Mouse (Mus musculus) lung, adult 2 months (tissue): ENCODE measurements around the gene Enoph1. TPM values are rescaled to one million over a fixed set of nuclear protein-coding genes. Genes with fewer than 3 reads are reported as not detected.
A peak's percentile ranks its signal among the peaks of the same experiment; 100 is the strongest.

Source experiments
- DNase-seq: peaks from one replicate; pipeline ENCODE4 v3.0.0; 2022
- H3K4me1 ChIP-seq: fragments of 200-500 bp; 2 replicates; pipeline ENCODE4 v1.6.1; 2011; ENCODE audit warnings: low read length; ENCODE audit not compliant: control insufficient read depth, insufficient read depth
- H3K4me3 ChIP-seq: fragments of 200-500 bp; replicated peaks from 2 replicates; pipeline ENCODE3; 2011; ENCODE audit warnings: low read depth, mild to moderate bottlenecking, control low read depth, low read length; ENCODE audit errors: extremely low read depth
- CTCF ChIP-seq: fragments of 200-500 bp; IDR thresholded peaks from 2 replicates; pipeline ENCODE4 v1.5.1; 2011; ENCODE audit warnings: mild to moderate bottlenecking, low read length, control low read depth; ENCODE audit not compliant: insufficient read depth
- POLR2A ChIP-seq: fragments of 200-500 bp; IDR thresholded peaks from 2 replicates; pipeline ENCODE4 v1.6.1; 2011; ENCODE audit warnings: low read depth, mild to moderate bottlenecking, control low read depth, low read length, borderline replicate concordance; ENCODE audit errors: extremely low read depth
- WGBS: fragments of 180-500 bp; shearing (Covaris S2); methylation state at CpG from one replicate; pipeline ENCODE4 v1.1.7; 2018; 5-methylcytosine and 5-hydroxymethylcytosine counted together
- polyA plus RNA-seq: library from polyadenylated mRNA; depleted of rRNA; stranded (reverse); fragments of >200 nt; gene quantifications from 2 replicates; pipeline ENCODE4 v1.2.3, GENCODE M21; 2012

Enoph1 gene
- polyA plus RNA-seq, 1 experiment, result 33.1 TPM

DNA sequence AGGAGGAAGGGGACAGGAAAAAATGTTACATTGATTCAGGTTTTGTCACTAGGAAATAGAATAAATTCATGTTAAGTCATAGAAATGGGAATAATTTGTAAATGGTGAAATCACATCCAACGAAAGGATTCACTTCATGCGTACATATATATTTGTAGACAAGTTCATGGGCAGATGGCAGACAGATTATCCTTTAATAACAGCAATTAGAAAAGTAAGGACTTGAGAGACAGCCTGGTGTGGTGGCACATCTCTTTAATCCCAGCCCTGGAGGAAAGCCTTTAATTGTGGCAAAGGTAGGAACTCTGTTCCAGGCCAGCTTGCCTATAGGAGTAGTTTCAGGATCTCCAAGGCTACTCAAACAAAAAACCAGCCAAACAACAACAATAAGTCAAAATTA, 29.7 kb downstream of the Enoph1 start:
- DNase-seq, result no peak
- Histone ChIP-seq H3K4me3 (no peak overlapping the region), H3K4me1 (no peaks in the 10 kb centered on the region)
- 93% methylated on average over 2 of the region's 2 CpGs for WGBS
- no peak for TF ChIP-seq POLR2A
- no peak for TF ChIP-seq CTCF

DNA sequence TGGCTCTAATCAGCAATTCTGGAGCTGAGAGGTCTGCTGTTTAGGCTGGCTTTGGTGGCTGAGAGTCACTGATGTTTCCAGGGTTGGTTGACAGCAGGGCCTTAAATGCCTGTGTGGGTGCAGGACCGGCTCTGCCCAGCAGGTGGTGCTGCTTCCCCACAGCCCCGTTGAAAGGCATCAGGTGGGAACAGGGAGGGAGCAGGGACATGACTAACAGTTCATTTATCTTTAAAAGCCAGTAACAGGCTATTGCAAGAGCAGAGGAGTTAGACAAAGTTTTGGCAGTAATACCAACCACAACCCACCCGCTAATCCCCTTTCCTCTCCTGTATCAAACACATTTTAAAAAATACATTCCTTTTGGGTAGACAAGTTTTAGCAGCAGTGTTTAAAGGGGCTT, 30.5 kb downstream of the Enoph1 start:
- TF ChIP-seq CTCF (peak; percentile 97), POLR2A (no peak)
- 22% methylated on average over 3 of the region's 3 CpGs for WGBS

DNA sequence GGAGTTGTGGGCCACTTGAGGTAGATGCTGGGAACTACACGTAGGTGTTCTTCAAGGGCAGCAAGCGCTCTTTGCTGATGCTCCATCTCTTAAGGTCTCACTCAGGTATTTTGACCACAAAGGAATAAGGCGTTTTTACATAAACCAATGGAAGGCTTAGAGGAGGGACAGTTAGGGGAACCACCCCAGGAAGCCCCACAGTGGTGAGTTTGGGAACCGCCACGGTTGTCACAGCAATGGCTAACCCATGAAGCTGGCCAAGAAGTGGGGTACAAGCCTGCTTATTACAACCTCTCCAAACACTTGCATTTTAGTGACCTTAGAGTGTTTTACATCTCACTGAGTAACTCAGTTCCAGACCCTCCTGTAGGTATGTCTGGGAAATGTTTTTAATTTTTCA, 31.8 kb downstream of the Enoph1 start:
- no peak for TF ChIP-seq POLR2A
- no peak for TF ChIP-seq CTCF
- DNase-seq, result no peak
- 88% methylated on average over 5 of the region's 5 CpGs for WGBS
- Histone ChIP-seq H3K4me3 (no peak overlapping the region), H3K4me1 (no peaks in the 10 kb centered on the region)

More for the DNA sequence above, 30.5 kb downstream of the Enoph1 start:
- Histone ChIP-seq H3K4me3 (no peak overlapping the region), H3K4me1 (no peaks in the 10 kb centered on the region)
- peak; percentile 85 for DNase-seq

DNA sequence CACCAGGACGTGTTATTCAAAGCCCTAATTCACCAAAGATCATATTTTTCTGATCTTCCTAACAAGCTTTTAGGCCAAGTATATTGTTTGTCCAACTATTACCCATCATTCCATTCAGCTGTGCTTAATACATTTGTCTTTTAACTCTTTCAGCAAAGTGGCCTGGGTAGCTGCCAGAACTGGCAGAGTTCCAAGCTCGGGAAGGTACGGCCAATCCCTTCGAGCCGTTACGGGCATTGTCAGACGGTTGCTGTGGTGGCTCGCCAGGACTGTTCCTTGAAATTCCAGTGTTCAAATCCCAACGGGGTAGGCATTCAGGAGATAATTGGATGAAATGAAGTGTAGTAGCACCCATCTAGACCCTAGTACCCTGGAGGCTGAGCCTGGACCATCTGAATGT, 32.8 kb downstream of the Enoph1 start:
- Histone ChIP-seq H3K4me3 (no peak overlapping the region), H3K4me1 (no peaks in the 10 kb centered on the region)
- 76% methylated on average over 9 of the region's 9 CpGs for WGBS
- DNase-seq, result no peak
- TF ChIP-seq CTCF, result no peak
- TF ChIP-seq POLR2A, result no peak

DNA sequence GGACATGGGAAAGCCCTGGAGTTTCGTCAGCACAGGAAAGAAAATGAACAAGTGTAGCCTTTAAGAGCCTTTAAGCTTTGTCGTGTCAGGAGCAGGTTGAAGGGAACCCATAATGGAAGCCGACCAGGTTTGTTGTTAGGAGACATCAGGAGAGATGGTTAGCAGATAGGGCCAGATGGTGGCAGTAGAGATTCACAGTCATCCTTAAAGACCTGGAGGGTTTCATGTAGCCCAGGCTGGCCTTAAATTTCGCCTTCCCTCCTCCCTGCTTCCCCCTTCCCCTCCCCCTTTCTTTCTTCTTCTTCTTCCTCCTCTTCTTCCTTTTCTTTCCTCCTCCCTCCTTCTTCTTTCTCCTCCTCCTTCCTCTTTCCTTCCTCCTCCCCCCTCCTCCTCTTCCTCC, 34.8 kb downstream of the Enoph1 start:
- no peak overlapping the region for H3K4me3 ChIP-seq
- TF ChIP-seq CTCF (no peak), POLR2A (no peak)
- H3K4me1 ChIP-seq, result no peaks in the 10 kb centered on the region
- 56% methylated on average over 4 of the region's 4 CpGs for WGBS
- DNase-seq, result no peak

DNA sequence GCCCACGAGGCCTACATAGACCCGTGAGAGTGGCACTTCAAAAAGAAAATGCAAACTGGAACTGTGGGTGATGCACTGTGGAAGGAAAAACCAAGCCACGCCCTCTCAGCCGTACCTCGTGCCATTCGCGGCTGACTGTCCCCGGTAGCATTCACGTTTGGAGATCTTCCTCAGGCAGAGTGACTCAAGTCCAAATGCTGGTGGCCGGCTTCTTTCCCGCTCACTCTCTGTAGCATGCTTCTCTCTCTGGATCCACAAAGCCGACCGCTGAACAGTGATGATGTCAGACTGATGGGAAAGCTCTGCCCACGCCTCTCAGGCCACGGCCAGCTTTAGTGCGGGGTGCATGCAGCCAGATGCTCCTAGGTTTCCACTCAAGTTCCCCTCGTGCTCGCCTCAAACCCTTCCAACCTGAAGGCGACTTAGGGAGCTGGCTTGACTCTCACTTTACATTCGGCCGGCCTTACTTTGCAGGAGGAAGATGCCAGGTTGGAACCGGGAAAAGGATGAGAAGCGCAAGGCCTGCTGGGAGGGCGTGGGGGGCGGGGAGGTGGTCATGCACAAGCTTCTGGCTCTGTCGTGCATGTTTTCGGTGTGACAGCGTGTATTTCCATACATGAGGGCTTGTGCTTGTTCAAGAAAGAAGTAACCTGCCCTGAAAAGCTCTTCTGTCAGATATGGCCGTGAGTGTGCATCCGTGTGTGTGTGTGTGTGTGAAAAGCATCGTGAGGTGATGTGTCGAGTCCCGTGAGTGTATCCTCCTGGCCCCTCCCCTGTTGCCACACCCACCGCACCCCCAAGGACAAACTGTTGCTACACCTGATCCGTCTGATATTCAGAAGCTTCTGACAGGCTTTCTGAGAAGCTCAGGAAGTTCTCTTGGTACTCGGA, 39.5 kb downstream of the Enoph1 start:
- peak; percentile 8 for DNase-seq
- WGBS, result 24% methylated on average over 36 of the region's 36 CpGs
- peak overlapping the region; percentile 29 for H3K4me3 ChIP-seq
- no peak for TF ChIP-seq POLR2A
- no peak for TF ChIP-seq CTCF
- H3K4me1 ChIP-seq, result no peaks in the 10 kb centered on the region

DNA sequence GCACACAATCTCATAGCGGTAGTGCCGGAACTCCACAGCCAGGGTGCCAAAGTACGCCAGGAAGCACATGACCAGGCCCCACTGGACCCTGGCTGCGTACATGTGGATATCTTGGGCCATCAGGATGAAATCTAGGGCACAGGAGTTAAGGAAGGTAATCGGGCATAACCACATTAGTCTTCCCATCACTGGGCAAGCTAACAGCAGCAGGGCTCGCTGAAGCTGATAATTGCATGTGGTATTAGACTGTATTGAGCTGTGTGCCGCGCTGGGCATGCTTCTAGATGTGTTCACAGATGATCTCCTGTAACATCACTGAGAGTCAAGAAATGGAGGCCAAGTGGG, 40.1 kb downstream of the Enoph1 start:
- no peaks in the 10 kb centered on the region for H3K4me1 ChIP-seq
- no peak for TF ChIP-seq POLR2A
- no peak for TF ChIP-seq CTCF
- 79% methylated on average over 8 of the region's 8 CpGs for WGBS
- H3K4me3 ChIP-seq, result no peak overlapping the region
- no peak for DNase-seq

DNA sequence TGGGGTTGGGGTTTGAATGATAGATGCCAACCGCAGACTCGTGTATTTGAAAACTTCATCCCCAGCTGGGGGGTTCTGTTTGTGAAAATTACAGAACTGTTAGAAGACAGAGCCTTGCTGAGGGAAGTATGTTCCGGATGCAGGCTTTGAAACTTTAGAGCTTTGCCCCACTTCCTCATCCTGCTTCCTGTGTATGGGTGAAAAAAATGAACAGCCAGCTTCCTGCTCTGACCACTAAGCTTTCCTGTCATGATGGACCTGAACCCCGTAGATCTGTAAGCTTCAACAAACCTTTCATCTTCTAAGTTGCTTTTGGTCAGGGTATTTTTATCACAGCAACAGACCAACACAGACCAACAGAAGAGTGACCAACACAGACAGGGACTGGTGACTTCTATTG, 42.2 kb downstream of the Enoph1 start:
- no peak for DNase-seq
- no peak overlapping the region for H3K4me3 ChIP-seq
- TF ChIP-seq POLR2A (no peak), CTCF (no peak)
- H3K4me1 ChIP-seq, result no peaks in the 10 kb centered on the region
- 63% methylated on average over 4 of the region's 4 CpGs for WGBS

DNA sequence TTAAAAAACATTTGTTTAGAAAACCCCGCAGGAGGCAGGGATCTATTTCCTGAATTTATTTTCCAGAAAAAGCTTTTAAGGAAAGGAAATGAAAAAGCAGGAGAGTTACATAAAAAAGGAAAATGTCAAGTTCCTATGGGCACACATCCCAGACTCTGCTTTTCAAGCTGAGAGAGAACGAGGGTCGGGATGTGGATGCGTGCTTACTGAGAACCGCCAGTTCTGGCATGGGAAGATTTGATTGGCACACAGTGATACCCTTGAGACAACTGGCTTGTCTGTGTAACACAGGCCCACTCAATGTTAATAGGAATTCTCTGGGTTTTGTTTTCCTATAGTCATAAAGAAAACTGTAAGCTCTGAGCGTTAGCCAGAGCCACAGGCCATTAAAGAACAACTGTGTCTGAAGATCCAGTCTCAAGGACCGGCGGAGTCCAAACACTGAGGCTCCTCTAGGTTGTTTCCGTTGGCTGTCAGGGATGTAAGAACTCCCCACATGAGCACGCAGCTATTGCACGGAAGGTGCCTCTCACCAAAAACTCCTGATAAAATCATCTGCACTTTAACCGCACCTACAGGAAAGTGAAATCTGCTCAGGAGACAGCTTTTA, 44.3 kb downstream of the Enoph1 start:
- no peak for DNase-seq
- TF ChIP-seq CTCF (no peak), POLR2A (no peak)
- WGBS, result 50% methylated on average over 12 of the region's 12 CpGs
- Histone ChIP-seq H3K4me1 (no peaks in the 10 kb centered on the region), H3K4me3 (no peak overlapping the region)

DNA sequence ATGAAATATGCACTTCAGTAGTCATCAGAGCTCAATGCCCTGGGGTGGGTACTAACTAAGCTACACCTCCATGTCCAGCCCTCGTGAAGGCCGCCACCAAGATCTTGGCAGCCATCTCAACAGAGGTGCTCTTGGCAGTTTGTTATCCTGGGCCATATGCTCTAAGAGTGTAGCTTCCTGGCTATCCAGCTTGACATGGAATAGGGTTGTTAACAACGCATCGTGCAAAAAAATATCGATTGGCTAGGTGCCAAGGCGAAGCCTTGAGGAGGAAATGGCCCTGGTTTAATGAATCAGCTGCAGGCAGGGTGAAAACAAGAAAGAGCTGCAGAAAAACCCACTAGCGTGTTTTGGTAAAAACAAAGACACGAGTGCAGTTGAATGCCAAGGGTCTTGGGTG, 45.3 kb downstream of the Enoph1 start:
- Histone ChIP-seq H3K4me3 (no peak overlapping the region), H3K4me1 (no peaks in the 10 kb centered on the region)
- WGBS, result 35% methylated on average over 8 of the region's 8 CpGs
- TF ChIP-seq POLR2A (no peak), CTCF (no peak)
- no peak for DNase-seq
